Mouse (Mus musculus): ENCODE results near the gene Il27ra. TPM values are rescaled to one million over a fixed set of nuclear protein-coding genes. Genes with fewer than 3 reads are reported as not detected.

Gene Il27ra
- total RNA-seq, 2 experiments from 2014 or later = 2.6 to 3.8 TPM

DNA sequence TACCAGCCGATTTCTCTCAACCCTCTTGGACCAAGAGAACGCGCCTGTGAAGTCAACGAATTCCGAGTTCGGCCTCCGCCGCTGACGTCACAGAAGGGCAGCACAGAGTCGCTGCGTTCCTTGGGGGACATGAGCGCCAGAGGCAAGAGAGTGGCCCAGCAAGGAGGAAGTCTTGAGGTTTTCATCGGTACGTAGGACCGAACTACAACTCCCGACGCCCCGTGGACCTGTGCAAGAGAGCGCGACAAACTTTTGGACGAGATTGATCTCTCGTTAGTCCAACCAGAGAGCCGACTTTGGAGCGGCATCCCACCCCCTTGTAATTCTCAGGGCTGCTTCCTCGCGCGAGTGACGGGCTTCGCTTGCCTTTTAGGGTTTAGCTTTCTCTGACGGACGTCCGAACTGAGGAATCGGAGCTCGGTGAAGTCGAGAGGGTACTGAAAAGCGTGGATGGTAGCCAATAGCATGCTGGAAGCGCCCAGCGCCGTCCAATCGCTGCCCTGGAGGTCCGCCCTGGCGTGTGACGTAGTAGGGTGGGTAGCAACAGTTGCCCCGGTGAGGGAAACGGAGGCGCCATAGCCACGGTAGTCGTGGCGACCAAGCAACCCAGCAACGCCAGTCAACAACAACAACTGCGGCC is 24.0 kb upstream of the Il27ra start, which contains the start of gene Rfx1:
TSS of gene Rfx1 (plus strand) at position 544 of the 640 bp plus-strand sequence.
- DNase-seq (ENCODE audit: low spot score in 2 of 2) = peak; percentile 95 to 97

DNA sequence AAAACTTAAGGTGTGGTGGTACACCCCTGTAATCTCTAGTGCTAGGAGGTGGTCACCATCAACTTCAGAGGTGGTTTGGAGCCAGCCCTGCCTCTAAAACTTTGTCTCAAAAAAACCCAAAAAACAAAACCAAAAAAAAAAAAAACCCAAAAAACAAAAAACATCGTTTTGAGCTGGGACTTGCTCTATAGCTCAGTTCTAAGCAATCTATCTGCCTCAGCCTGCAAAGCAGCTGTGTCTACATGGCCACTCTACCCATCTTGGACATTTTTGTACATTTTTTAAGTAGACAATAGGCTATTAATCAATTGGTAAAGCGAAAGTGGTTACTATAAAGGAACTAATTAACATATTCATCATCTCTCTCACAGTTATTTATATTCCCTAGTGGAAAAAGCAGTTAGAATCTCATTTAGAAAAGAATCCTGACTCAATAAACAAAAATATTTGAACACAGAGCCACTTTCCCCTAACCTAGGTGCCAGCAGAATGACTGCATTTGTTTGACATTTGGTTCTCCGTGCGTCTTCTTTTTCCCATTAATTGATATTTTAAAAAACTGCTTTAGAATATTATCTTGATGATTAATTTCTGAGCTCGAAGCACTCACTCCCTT is 23.2 kb upstream of the Il27ra start:
- no peak for DNase-seq (ENCODE audit: low spot score in 2 of 2)

DNA sequence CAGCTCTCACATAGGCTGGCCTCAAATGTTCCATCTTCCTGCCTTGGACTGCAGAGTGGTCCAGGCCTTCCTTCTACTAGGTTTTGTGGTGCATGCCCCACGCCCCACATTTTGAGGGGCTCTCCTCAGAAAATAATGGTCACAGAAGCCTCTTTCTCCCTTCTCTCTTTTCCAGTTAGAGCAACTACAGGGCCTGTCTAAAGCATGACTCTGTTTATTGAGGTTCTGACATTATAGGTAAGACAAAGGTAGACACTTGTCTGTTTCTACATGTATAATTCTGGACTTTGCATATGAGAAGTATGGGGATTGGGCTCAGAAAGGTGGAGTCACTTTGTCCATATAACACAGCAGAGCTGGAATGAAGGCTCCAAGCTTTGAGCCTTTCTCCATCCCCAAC is 22.6 kb upstream of the Il27ra start, which contains the start of gene Gm10643:
TSS of gene Gm10643 (minus strand) at position 101 of the 400 bp plus-strand sequence.
- no peak for DNase-seq (ENCODE audit: low spot score in 2 of 2)

DNA sequence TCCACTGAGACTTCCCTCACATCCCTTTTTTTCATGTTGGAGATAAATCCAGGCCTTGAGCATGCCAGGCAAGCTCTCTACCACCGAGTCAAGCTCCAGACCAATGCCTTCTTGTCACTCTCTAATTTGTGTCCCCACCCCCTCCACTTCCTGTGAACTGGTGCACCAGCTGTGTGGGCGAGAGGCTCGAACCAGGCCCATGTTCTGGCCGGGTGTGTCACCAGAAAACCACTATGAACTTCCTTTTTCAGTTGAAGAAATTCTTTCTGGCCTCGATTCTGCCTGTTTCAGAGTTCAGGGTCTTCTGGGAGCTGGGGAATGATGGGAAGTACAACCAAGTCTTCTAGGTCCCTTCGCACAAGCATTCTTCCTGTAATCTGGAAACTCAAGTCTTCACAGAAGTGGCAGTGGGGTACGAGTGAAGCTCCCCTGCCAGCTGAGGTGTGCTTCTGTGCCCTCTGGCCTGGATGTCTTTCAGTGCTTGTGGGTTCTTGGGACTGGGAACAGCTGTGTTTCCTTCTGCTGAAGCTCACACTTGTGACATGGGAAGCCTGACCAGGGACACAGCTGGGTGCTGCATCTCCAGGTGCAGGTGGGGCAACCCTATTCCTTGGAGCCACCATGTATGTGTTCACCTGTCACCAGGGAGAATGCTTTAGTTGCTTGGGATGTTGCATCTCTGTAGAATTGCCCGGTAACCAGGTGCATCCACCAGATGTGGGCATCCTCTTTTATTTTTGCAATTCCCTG is 21.6 kb upstream of the Il27ra start:
- DNase-seq (ENCODE audit: low spot score in 2 of 2) = no peak

DNA sequence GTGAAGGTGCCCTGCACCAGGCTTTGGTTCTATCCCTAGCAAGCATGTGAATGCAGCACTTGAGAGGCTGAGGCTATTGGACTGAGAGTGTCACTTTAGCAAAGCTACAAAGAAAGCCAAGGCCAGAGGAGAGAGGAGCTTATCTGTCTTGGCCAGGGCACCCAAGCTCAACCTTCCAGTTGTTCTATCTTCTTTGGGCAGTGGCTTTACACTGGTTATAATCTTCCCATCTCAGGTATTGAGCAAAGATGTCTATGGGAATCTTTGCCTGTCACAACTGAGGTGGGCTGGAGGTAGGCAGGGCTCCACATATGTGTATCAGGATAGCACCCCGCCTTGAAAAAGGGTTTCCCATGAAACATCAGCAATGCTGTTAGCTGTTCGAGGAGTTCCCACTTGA is 17.9 kb upstream of the Il27ra start:
- no peak for DNase-seq (ENCODE audit: low spot score in 2 of 2)

DNA sequence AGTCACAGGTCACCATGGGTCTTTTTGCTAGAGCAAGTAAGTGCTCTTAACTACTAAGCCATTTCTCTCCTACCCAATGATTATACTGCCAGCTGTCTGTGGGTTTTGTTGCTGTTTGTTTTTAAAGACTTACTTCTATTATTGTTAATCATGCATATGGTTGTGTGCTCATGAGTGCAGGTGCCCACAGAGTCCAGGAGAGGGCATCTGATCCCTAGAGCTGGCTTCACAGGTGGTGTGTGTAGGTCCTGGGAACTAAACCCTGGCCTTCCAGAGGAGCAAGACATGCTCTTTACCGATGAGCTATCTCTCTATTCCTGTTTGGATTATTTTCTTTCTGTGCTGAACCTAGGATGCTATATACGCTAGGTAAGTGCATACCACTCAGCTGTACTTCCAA is 16.8 kb upstream of the Il27ra start:
- no peak for DNase-seq (ENCODE audit: low spot score in 2 of 2)

DNA sequence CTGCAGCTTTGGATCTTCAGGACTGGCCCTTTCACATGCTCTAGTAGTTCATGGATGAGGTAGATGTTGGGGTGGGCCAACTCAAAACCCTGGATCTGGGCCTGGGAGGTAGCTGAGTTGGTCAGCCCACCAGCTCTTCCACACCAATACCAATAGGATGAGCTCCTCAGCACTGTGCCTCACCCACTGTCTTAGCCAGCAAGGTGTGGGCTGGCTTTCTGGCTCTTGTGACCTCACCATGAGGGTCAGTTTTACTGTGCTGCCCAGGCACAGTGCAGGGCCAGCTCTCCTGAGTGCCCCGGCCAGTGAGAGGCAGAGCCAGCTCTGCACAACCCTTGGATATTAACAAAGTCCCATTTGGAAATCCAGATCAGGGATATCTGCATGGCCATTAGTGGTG is 15.4 kb upstream of the Il27ra start:
- no peak for DNase-seq (ENCODE audit: low spot score in 2 of 2)

DNA sequence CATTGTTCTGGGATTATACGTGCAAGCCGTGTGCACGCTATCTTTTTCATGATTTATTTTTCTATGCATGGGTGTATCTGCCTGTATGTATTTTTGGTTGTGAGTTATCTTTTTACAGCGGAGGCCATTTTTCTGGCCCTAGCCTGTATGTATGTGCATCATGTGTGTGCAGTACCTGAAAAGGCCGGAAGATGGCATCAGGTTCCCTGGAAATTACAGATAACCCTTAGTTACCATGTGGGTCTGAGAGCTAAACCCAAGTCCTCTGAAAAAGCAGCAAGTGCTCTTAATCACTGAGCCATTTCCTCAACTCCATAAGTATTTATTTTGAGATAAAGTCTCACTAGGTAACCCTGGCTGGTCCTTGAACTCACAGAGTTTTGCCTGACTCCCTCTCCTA is 10.8 kb upstream of the Il27ra start:
- DNase-seq (ENCODE audit: low spot score in 2 of 2) = no peak

DNA sequence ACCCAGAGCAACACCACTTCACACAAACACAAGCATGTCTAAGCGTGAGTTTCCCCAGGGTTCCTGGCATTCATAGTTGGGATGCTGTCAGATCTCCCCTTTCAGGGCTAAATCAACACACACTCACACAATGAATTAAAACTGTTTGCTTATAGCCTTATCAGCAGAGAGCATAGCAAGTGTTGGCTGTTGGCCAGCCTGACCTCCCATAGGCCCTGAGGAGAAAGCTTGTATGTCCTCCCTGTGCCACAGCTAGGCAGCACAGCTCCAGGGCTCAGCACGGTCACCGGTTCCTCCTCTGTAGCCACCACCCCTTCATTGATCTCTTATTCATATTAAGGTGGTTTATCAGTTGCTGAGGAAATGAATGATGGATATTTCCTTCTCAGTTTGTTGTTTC is 10.4 kb upstream of the Il27ra start:
- no peak for DNase-seq (ENCODE audit: low spot score in 2 of 2)

DNA sequence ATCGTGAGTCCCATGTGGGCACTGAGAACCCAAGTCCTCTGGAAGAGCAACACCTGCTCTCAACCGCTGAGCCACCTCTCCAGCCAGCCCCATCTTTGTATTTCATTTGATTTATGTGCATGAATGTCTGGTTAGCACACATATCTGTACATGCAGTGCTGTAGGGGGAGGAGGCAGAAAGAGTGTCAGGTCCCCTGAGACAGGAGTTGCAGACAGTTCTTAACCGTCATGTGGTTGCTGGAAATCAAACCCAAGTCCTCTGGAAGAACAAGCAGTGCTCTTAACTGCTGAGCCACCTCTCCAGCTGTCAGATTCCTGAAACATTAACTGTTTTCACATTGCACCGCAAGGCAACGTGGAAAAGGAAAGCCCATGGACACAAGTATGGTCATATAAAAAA is 5.8 kb upstream of the Il27ra start:
- DNase-seq (ENCODE audit: low spot score in 2 of 2) = no peak

DNA sequence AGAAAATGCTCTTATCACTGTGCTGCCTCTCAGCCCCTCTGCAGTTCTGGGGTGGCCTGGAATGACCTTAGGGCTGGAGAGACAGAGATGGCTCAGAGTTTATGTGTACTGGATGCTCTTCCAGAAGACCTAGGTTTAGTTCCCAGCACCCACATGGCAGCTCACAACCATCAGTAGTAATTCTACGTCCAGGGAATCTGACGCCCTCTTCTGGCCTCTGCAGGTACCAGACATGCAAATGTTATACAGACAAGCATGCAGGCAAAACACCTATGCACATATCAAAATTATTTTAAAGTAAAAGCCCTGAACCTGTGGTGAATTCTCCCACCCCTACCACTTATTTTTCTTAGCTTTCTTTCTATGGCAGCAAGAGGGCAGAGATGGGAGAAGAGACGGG is 4.1 kb upstream of the Il27ra start:
- DNase-seq (ENCODE audit: low spot score in 2 of 2) = no peak

DNA sequence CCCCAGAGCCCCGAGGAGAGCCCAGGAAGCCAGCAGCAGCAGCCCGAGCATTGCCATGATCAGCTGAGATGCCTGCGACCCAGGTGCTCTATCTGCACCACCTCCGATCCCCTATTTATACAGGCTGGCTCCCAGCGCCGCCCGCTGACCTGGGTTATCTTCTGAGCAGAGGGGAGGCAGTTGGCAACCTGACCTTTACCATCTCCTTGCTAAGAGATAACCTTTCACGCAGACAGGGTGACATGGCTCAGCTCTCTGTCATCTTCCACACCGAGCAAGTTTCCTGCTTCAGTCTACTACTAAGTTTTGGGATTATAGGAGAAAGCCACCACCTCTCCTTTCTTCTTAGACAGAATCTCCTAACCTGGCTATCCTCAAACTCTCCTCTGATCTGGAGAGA is 2.5 kb upstream of the Il27ra start, which contains the start of gene Rln3:
TSS of gene Rln3 (minus strand) at position 101 of the 400 bp plus-strand sequence.
- no peak for DNase-seq (ENCODE audit: low spot score in 2 of 2)

DNA sequence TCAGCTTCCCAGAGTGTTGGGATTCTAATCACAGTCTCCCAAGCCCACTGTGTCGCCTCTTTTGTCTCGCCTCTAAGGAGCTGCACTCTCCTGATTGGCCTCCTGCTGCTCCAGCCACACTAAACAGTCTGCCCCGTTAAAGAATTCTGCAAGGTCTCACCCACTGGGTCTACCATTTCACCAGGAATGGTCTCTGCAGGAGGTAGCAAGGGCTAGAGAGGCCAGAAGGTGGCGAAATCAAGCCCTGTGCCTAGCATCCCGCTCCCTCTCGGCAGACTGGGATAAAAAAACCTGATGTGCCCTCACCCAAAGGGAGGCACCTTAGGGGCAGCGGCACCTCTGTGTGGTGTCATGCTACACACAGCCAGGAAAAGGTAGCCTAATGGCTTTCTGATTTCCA is 1.7 kb upstream of the Il27ra start:
- DNase-seq (ENCODE audit: low spot score in 2 of 2) = no peak

DNA sequence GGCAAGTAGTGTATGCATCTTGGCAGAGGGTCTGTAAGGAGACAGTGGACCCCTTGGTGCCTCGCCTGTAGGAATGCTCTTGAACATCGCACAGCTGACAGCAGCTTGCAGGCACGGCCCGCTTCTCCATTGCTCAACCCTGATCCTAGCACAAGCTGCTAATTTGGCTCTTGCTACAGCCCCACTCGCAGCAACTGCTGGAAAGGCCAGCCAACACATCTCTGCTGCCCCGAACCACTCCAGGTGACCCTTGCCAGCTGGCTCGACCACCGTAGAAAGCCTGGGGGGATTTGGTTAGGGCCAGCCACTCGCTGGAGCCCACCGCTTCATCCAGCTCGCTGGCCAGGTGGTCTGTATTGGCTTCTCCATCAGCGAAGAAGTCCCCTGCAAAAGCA is 556 bp upstream of the Il27ra start:
- no peak for DNase-seq (ENCODE audit: low spot score in 2 of 2)

DNA sequence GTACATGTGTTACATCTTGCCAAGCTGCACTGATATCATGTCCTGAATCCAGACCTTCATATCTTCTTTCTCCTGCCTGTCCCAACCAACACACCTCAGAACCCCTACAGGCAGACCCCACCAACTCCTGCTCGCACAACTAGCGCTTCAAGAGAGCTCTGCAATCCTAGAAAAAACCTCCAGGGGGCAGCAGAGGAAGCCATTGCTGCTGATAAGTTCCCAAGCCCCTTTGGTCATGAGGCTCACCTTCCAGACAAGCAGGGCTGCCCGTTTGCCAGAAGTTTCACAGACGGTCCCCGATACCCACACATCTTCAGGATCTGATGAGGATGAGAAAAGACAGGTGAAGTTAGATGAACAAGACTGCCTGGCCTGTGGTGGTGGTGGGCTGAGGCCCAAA is 3.3 kb downstream of the Il27ra start:
- peak in 1 of 2 experiments; percentile 57 for DNase-seq (ENCODE audit: low spot score in 2 of 2)

DNA sequence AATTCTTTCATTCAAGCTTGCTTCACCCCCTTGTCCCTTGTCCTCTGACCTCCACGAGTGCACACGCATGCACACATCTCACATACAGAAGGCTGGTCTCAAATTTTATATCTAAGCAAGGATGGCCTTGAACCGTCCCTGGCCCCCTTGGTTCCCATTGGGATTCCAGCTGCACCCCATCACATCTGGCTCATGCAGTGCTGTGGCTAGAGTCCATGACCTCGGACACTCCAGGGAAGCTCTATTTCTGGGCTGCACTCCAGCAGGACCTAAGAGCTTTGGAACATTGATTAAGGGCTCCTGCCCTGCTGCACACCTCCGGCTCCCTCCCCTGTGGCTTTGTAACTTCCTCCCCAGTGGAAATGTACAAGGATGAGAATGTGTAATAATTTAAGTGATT is 4.4 kb downstream of the Il27ra start:
- DNase-seq (ENCODE audit: low spot score in 2 of 2) = no peak

DNA sequence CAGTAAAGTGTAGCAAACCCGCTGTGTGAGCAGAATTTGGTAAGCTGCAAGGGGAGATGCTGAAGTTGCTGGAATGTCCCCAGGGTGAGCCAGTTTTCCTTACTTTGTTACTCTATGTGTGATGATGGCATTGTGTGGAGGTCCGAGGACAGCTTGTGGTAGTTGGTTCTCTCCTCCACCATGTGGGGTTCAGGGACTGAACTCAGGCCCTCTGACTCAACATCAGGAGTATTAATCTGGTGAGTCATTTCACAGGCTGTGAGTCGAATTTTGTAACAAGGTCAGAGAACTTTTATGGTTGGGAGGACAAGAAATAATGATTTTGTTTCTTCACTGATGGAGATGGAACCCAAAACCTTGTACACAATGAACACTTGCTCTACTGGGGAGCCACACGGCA is 9.6 kb downstream of the Il27ra start:
- DNase-seq (ENCODE audit: low spot score in 2 of 2) = no peak

DNA sequence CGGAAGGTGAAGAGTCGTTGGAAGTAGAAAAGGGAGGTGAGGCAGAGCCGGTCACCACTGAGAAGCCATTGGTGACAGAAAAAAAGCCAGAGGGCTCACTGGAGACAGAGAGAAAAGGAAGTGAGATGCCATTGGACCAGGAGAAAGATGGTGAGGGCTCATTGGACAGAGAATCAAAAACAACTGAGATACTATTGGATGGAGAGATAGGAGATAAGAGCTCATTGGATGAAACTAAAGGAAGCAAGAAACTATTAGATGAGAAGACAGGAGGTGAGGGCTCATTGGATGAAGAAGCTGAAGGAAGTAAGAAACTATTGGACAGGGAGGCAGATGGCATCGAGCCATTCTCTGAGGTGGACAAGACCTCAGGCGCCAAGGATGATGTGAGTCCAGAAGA is 13.1 kb downstream of the Il27ra start:
- DNase-seq (ENCODE audit: low spot score in 2 of 2) = no peak

DNA sequence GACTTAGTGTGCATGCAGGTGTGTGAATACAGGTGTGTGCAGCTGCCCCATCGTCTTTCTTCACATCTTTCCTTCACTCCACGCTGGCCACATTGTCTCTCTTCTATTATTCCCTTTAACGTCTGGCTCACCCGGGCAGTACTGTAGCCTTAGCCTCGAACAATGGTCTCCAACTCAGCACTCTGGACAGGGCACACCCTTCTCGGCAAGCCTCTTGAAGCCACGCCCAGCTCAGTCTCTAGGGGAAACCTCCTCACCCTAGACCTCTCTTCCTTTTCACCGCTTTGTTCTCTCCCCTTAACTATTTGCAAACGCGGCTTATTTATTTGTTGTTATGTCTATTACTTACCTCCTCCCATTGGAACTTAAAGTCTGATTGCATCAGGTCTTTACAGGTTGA is 14.9 kb downstream of the Il27ra start:
- no peak for DNase-seq (ENCODE audit: low spot score in 2 of 2)

DNA sequence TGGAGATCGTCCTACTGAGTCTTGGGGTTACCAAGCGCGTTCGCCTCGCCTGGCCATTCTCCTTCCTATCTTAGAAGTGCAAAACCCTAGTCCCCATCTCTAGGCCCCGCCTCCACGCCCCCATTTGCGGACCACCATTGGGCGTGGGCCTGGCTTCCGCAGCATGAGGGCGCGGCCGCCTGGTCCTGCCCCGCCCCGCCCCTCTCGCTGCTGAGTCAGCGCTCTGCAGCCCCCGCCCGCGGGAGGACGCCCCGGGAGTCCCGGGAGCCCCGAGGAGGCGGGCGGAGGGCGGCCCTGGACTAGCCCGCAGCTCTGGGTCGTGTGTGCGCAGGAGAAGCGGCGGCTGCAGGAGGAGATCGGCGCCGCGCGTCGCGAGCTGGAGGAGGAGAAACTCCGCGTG is 16.5 kb downstream of the Il27ra start:
- DNase-seq (ENCODE audit: low spot score in 2 of 2) = no peak

DNA sequence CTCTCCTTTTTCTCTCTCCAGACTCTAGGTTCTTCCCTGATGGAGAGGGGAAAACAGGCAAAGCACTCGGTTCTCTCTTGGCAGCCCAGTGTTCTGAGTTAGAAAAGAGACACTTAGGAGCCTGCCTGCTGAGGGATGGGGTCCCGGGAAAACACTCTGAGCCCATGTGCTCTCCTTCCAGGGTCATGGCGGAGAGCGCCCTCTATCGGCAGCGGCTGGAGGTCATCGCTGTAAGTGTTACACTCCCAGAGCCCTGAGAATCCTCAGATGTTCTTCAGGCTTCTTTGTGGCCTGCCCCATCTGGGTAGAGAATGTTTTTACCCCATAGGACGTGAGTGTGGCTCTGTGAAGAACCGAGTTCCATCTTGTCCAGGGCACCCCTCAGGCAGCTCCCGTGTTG is 18.2 kb downstream of the Il27ra start:
- no peak for DNase-seq (ENCODE audit: low spot score in 2 of 2)

DNA sequence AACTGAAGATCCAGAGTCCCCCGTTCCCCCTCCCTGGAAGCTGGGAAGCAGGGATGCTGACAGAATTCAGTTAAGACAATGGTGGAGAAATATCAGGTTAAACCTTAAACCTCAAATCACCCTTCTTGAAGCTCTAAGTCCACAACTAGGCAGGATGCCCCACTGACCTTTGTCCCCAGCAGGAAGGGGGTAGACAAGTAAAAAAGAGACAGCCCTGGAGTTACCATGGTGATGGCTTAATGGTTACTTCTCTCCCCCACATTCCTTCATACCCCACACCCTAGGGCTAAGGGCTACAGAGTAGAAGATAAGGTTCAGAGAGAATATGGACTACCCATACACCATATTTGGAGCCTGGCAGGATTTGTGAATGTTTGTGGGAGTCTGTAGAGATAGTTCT is 18.8 kb downstream of the Il27ra start:
- no peak for DNase-seq (ENCODE audit: low spot score in 2 of 2)

All from adrenal gland, postnatal 4 days (tissue).